Mouse (Mus musculus): ENCODE measurements around the gene Ppp4r3a. TPM values are rescaled to one million over a fixed set of nuclear protein-coding genes. Genes with fewer than 3 reads are reported as not detected.

Ppp4r3a gene
- polyA plus RNA-seq, 1 experiment from 2014 or later, result 33.7 TPM

GRCm38 (mm10) chr12:101084237-101084636, 735 bp upstream of the Ppp4r3a start:
- H3K36me3 ChIP-seq, result 0 out of 2 replicates have a peak, but pooled peaks cover 6% of the 10 kb centered on the region
- no peaks in the 10 kb centered on the region for H3K9me3 ChIP-seq
- H3K4me1 ChIP-seq, result peaks cover 19% of the 10 kb centered on the region
- 4% methylated on average over 4 of the region's 4 CpGs for WGBS
- H3K27ac ChIP-seq, result peak overlapping the region; percentile 99
- no peak for ATAC-seq (ENCODE audit: insufficient number of reproducible peaks, low FRiP score, low TSS enrichment, low read depth)
- peak overlapping the region; percentile 66 for H3K4me2 ChIP-seq
- peak overlapping the region; percentile 100; the same call in 1 of the 2 replicates for H3K9ac ChIP-seq
- no peaks in the 10 kb centered on the region for H3K27me3 ChIP-seq
- peak overlapping the region; percentile 100 for H3K4me3 ChIP-seq

GRCm38 (mm10) chr12:101083839-101084195, 315 bp upstream of the Ppp4r3a start:
- under 1% methylated on average over 22 of the region's 23 CpGs for WGBS
- ATAC-seq (ENCODE audit: insufficient number of reproducible peaks, low FRiP score, low TSS enrichment, low read depth), result no peak; the same call in 1 of the 2 replicates

GRCm38 (mm10) chr12:101082296-101083075, 1.0 kb downstream of the Ppp4r3a start:
- ATAC-seq (ENCODE audit: insufficient number of reproducible peaks, low FRiP score, low TSS enrichment, low read depth), result no peak
- WGBS, result under 1% methylated on average over 64 of the region's 69 CpGs
- Histone ChIP-seq H3K9me3 (no peaks in the 10 kb centered on the region), H3K36me3 (peaks cover 11% of the 10 kb centered on the region; the same call in 1 of the 2 replicates), H3K4me1 (peaks cover 19% of the 10 kb centered on the region), H3K9ac (peak overlapping the region; percentile 100), H3K4me2 (peak overlapping the region; percentile 57), H3K4me3 (peak overlapping the region; percentile 100), H3K27me3 (no peaks in the 10 kb centered on the region), H3K27ac (peak overlapping the region; percentile 99)

More at GRCm38 (mm10) chr12:101083839-101084195, 315 bp upstream of the Ppp4r3a start:
- Histone ChIP-seq H3K36me3 (0 out of 2 replicates have a peak, but pooled peaks cover 6% of the 10 kb centered on the region), H3K9me3 (no peaks in the 10 kb centered on the region), H3K4me3 (peak overlapping the region; percentile 100), H3K27ac (peak overlapping the region; percentile 99), H3K27me3 (no peaks in the 10 kb centered on the region), H3K4me2 (peak overlapping the region; percentile 66), H3K9ac (peak overlapping the region; percentile 100), H3K4me1 (peaks cover 19% of the 10 kb centered on the region)

- no peak overlapping the region for H3K9ac ChIP-seq
- H3K4me2 ChIP-seq, result no peak overlapping the region
- no peak overlapping the region for H3K4me3 ChIP-seq
- no peak overlapping the region for H3K27ac ChIP-seq
- peaks cover 13% of the 10 kb centered on the region for H3K4me1 ChIP-seq
- no peaks in the 10 kb centered on the region for H3K9me3 ChIP-seq
- peaks cover 14% of the 10 kb centered on the region; the same call in 1 of the 2 replicates for H3K36me3 ChIP-seq
- ATAC-seq (ENCODE audit: insufficient number of reproducible peaks, low FRiP score, low TSS enrichment, low read depth), result no peak
- no peaks in the 10 kb centered on the region for H3K27me3 ChIP-seq
Measured at GRCm38 (mm10) chr12:101077955-101078354, 5.5 kb downstream of the Ppp4r3a start.

GRCm38 (mm10) chr12:101075433-101075832, 8.1 kb downstream of the Ppp4r3a start:
- Histone ChIP-seq H3K27ac (no peak overlapping the region), H3K27me3 (no peaks in the 10 kb centered on the region), H3K4me1 (peaks cover under 1% of the 10 kb centered on the region; the same call in 1 of the 2 replicates), H3K36me3 (peaks cover 10% of the 10 kb centered on the region; the same call in 1 of the 2 replicates), H3K4me3 (no peak overlapping the region), H3K9me3 (no peaks in the 10 kb centered on the region), H3K9ac (no peak overlapping the region), H3K4me2 (no peak overlapping the region)
- 89% methylated on average over 3 of the region's 3 CpGs for WGBS
- no peak for ATAC-seq (ENCODE audit: insufficient number of reproducible peaks, low FRiP score, low TSS enrichment, low read depth)

GRCm38 (mm10) chr12:101074821-101075429, 8.6 kb downstream of the Ppp4r3a start:
- WGBS, result 92% methylated on average over 4 of the region's 4 CpGs
- no peak overlapping the region for H3K27ac ChIP-seq
- no peak for ATAC-seq (ENCODE audit: insufficient number of reproducible peaks, low FRiP score, low TSS enrichment, low read depth)
- H3K36me3 ChIP-seq, result peaks cover 9% of the 10 kb centered on the region; the same call in 1 of the 2 replicates
- no peak overlapping the region for H3K4me2 ChIP-seq
- no peak overlapping the region for H3K4me3 ChIP-seq
- H3K9ac ChIP-seq, result no peak overlapping the region
- no peaks in the 10 kb centered on the region for H3K4me1 ChIP-seq
- H3K9me3 ChIP-seq, result no peaks in the 10 kb centered on the region
- H3K27me3 ChIP-seq, result no peaks in the 10 kb centered on the region

- no peak overlapping the region for H3K4me3 ChIP-seq
- no peak for ATAC-seq (ENCODE audit: insufficient number of reproducible peaks, low FRiP score, low TSS enrichment, low read depth)
- H3K27ac ChIP-seq, result no peak overlapping the region
- no peaks in the 10 kb centered on the region for H3K9me3 ChIP-seq
- peaks cover 16% of the 10 kb centered on the region; the same call in 1 of the 2 replicates for H3K36me3 ChIP-seq
- no peak overlapping the region for H3K9ac ChIP-seq
- no peaks in the 10 kb centered on the region for H3K27me3 ChIP-seq
- no peak overlapping the region for H3K4me2 ChIP-seq
- 87% methylated on average over 1 of the region's 1 CpGs for WGBS
- H3K4me1 ChIP-seq, result no peaks in the 10 kb centered on the region
Measured at GRCm38 (mm10) chr12:101069813-101070212, 13.7 kb downstream of the Ppp4r3a start.

GRCm38 (mm10) chr12:101066329-101066728, 17.2 kb downstream of the Ppp4r3a start:
- ATAC-seq (ENCODE audit: insufficient number of reproducible peaks, low FRiP score, low TSS enrichment, low read depth), result no peak
- H3K36me3 ChIP-seq, result peaks cover 44% of the 10 kb centered on the region
- WGBS, result 93% methylated on average over 1 of the region's 1 CpGs

GRCm38 (mm10) chr12:101039956-101040355, 43.5 kb downstream of the Ppp4r3a start:
- no peak for ATAC-seq (ENCODE audit: insufficient number of reproducible peaks, low FRiP score, low TSS enrichment, low read depth)
- H3K4me2 ChIP-seq, result no peak overlapping the region
- H3K27me3 ChIP-seq, result no peaks in the 10 kb centered on the region
- no peak overlapping the region for H3K4me3 ChIP-seq
- peaks cover 55% of the 10 kb centered on the region for H3K36me3 ChIP-seq
- H3K27ac ChIP-seq, result no peak overlapping the region
- no peaks in the 10 kb centered on the region for H3K4me1 ChIP-seq
- H3K9ac ChIP-seq, result no peak overlapping the region
- no peaks in the 10 kb centered on the region for H3K9me3 ChIP-seq

More at GRCm38 (mm10) chr12:101066329-101066728, 17.2 kb downstream of the Ppp4r3a start:
- Histone ChIP-seq H3K27ac (no peak overlapping the region), H3K4me3 (no peak overlapping the region), H3K4me1 (no peaks in the 10 kb centered on the region), H3K4me2 (no peak overlapping the region), H3K27me3 (no peaks in the 10 kb centered on the region), H3K9ac (no peak overlapping the region), H3K9me3 (no peaks in the 10 kb centered on the region)

- H3K27me3 ChIP-seq, result peaks cover 19% of the 10 kb centered on the region
- peak within 1 kb of the TSS; percentile 67 for H3K4me3 ChIP-seq
- H3K9ac ChIP-seq, result peak within 1 kb of the TSS; percentile 44
- under 1% methylated on average over 45 of the region's 56 CpGs for WGBS
- H3K9me3 ChIP-seq, result no peaks in the 10 kb centered on the region
- peak within 1 kb of the TSS; percentile 99 for H3K4me2 ChIP-seq
- H3K4me1 ChIP-seq, result peaks cover 30% of the 10 kb centered on the region
- H3K27ac ChIP-seq, result peak within 1 kb of the TSS; percentile 61
- H3K36me3 ChIP-seq, result no peaks in the 10 kb centered on the region
- ATAC-seq (ENCODE audit: insufficient number of reproducible peaks, low FRiP score, low TSS enrichment, low read depth), result peak; percentile 81
Measured at GRCm38 (mm10) chr12:101028954-101029731, 54.4 kb downstream of the Ppp4r3a start, which contains the start of gene Ccdc88c. Ccdc88c (minus strand) TSS chr12:101029056.

- H3K4me3 ChIP-seq, result peak overlapping the region; percentile 67
- H3K4me2 ChIP-seq, result peak overlapping the region; percentile 99
- H3K4me1 ChIP-seq, result peaks cover 30% of the 10 kb centered on the region
- peak; percentile 50 for ATAC-seq (ENCODE audit: insufficient number of reproducible peaks, low FRiP score, low TSS enrichment, low read depth)
- H3K27me3 ChIP-seq, result peaks cover 19% of the 10 kb centered on the region
- no peaks in the 10 kb centered on the region for H3K36me3 ChIP-seq
- peak overlapping the region; percentile 55 for H3K27ac ChIP-seq
- H3K9ac ChIP-seq, result peak overlapping the region; percentile 44
- WGBS, result under 1% methylated on average over 62 of the region's 67 CpGs
- H3K9me3 ChIP-seq, result no peaks in the 10 kb centered on the region
Measured at GRCm38 (mm10) chr12:101028247-101028953, 55.1 kb downstream of the Ppp4r3a start.

Data from limb, embryonic 15.5 days (tissue).